In genomic region chr4:148395198-148395597, GRCm38 (mm10) we compare ENCODE assay signal across 17 mouse cellular contexts. TPM values are rescaled to one million over a fixed set of nuclear protein-coding genes. Genes with fewer than 3 reads are reported as not detected.
A peak's percentile ranks its signal among the peaks of the same experiment; 100 is the strongest.
DNase-seq lines count a peak whose midpoint lies in the region; ATAC-seq lines count a peak whose summit lies in the region.
"Had no signal": no experiment of that assay in that cellular context is flagged by ENCODE, and none has a peak within 500 bp of the region (broad histone marks: within the 10 kb centered on the region; RNA-seq: fewer than 3 reads in every experiment).

No protein-coding gene starts in this region.

- no peak overlapping the region for H3K4me2 ChIP-seq in hindbrain, embryonic 13.5 days
- no peak overlapping the region for H3K4me2 ChIP-seq in hindbrain, embryonic 14.5 days (replicated peaks)
- no peak overlapping the region for H3K4me2 ChIP-seq in neural tube, embryonic 13.5 days
- H3K4me2 ChIP-seq: embryonic facial prominence, embryonic 12.5 days; heart, embryonic 13.5 days had no signal

- H3K9me3 ChIP-seq in hindbrain, embryonic 13.5 days, result no peaks in the 10 kb centered on the region
- no peaks in the 10 kb centered on the region for H3K9me3 ChIP-seq in hindbrain, embryonic 14.5 days (ENCODE audit: control insufficient read depth, low read length)
- no peaks in the 10 kb centered on the region for H3K9me3 ChIP-seq in neural tube, embryonic 13.5 days
- H3K9me3 ChIP-seq: embryonic facial prominence, embryonic 12.5 days; heart, embryonic 13.5 days had no signal

- H3K4me3 ChIP-seq in hindbrain, embryonic 13.5 days, result no peak overlapping the region
- no peak overlapping the region for H3K4me3 ChIP-seq in hindbrain, embryonic 14.5 days (replicated peaks; ENCODE audit: low read length)
- H3K4me3 ChIP-seq in neural tube, embryonic 13.5 days, result no peak overlapping the region
- H3K4me3 ChIP-seq: embryonic facial prominence, embryonic 12.5 days; heart, embryonic 13.5 days had no signal

- DNase-seq in embryo, embryonic 10 days (ENCODE audit: low spot score), result peak; percentile 46
- no peak for DNase-seq in embryo, embryonic 10.5 days (ENCODE audit: low spot score)
- DNase-seq in hindbrain, embryonic 14.5 days (ENCODE audit: low spot score), result no peak
- DNase-seq in neural tube, embryonic 10.5 days (ENCODE audit: extremely low spot score, low spot score), result no peak
- DNase-seq in gastrocnemius, adult 18-20 months (ENCODE audit: low spot score), result no peak
- DNase-seq: adrenal gland, postnatal 10 days; gastrocnemius, postnatal 36 days; heart, adult 11 months; heart, postnatal 36 days; kidney, adult 11 months had no signal

- no peak for ATAC-seq in hindbrain, embryonic 13.5 days (ENCODE audit: low FRiP score)
- ATAC-seq in hindbrain, embryonic 14.5 days (ENCODE audit: low FRiP score), result no peak
- ATAC-seq in neural tube, embryonic 13.5 days (ENCODE audit: low read depth), result no peak
- no peak for ATAC-seq in erythroid progenitor cell, adult 5-6 weeks (replicated peaks; ENCODE audit: low FRiP score, poor library complexity, severe bottlenecking)
- ATAC-seq: forebrain, embryonic 14.5 days; hindbrain, embryonic 16.5 days had no signal

- 55% methylated on average over 7 of the region's 7 CpGs for WGBS in hindbrain, embryonic 13.5 days
- WGBS in hindbrain, embryonic 14.5 days, result 58% methylated on average over 7 of the region's 7 CpGs
- 48% methylated on average over 7 of the region's 7 CpGs for WGBS in neural tube, embryonic 13.5 days

- no peaks in the 10 kb centered on the region for H3K27me3 ChIP-seq in hindbrain, embryonic 13.5 days
- no peaks in the 10 kb centered on the region for H3K27me3 ChIP-seq in hindbrain, embryonic 14.5 days (ENCODE audit: control insufficient read depth, insufficient read depth, low read length)
- no peaks in the 10 kb centered on the region for H3K27me3 ChIP-seq in neural tube, embryonic 13.5 days

- H3K36me3 ChIP-seq in hindbrain, embryonic 13.5 days, result no peaks in the 10 kb centered on the region
- no peaks in the 10 kb centered on the region for H3K36me3 ChIP-seq in hindbrain, embryonic 14.5 days (replicated peaks; ENCODE audit: control insufficient read depth, insufficient read depth)
- H3K36me3 ChIP-seq in neural tube, embryonic 13.5 days, result no peaks in the 10 kb centered on the region
- H3K36me3 ChIP-seq: embryonic facial prominence, embryonic 12.5 days; heart, embryonic 13.5 days had no signal

- H3K4me1 ChIP-seq in hindbrain, embryonic 13.5 days (replicated peaks), result peaks cover 69% of the 10 kb centered on the region
- peaks cover 30% of the 10 kb centered on the region for H3K4me1 ChIP-seq in hindbrain, embryonic 14.5 days (replicated peaks; ENCODE audit: control insufficient read depth, insufficient read depth, low read length)
- peaks cover 90% of the 10 kb centered on the region for H3K4me1 ChIP-seq in neural tube, embryonic 13.5 days (replicated peaks)
- H3K4me1 ChIP-seq: embryonic facial prominence, embryonic 12.5 days; heart, embryonic 13.5 days had no signal

- peak overlapping the region; percentile 23; the same call in 1 of the 2 replicates for H3K27ac ChIP-seq in hindbrain, embryonic 13.5 days
- no peak overlapping the region for H3K27ac ChIP-seq in hindbrain, embryonic 14.5 days
- H3K27ac ChIP-seq in neural tube, embryonic 13.5 days (replicated peaks), result 0 out of 2 replicates have a peak overlapping the region, but pooled peaks have one; percentile 0
- H3K27ac ChIP-seq: embryonic facial prominence, embryonic 12.5 days; heart, embryonic 13.5 days had no signal

- no peak overlapping the region for H3K9ac ChIP-seq in hindbrain, embryonic 13.5 days
- no peak overlapping the region for H3K9ac ChIP-seq in hindbrain, embryonic 14.5 days
- H3K9ac ChIP-seq in neural tube, embryonic 13.5 days, result no peak overlapping the region
- H3K9ac ChIP-seq: embryonic facial prominence, embryonic 12.5 days; heart, embryonic 13.5 days had no signal

RNA-seq across cellular contexts. Expression of gene Ubiad1, which starts 49.4 kb away (rescaled TPM):
- polyA plus RNA-seq in hindbrain, embryonic 13.5 days (2015; fragmentation: Nextera tagmentation; extraction: Ambion mirVana), result 17.7 and 19.1 TPM in 2 replicates
- polyA plus RNA-seq in hindbrain, embryonic 14.5 days (2014; fragmentation: Nextera tagmentation; extraction: Ambion mirVana), result 12.2 and 13.4 TPM in 2 replicates
- 15.0 and 19.0 TPM in 2 replicates for polyA plus RNA-seq in neural tube, embryonic 13.5 days (2015; fragmentation: Nextera tagmentation; extraction: Ambion mirVana)
- 1.8 and 4.6 TPM in 2 replicates for total RNA-seq in erythroid progenitor cell, adult 5-6 weeks (2015; ENCODE audit: low replicate concordance)
- 3.6 and 4.3 TPM in 2 replicates for total RNA-seq in erythroid progenitor cell, adult 5-6 weeks (2017; ENCODE audit: low replicate concordance)
- total RNA-seq in gastrocnemius, adult 18-20 months (2021), result 10 to 100 TPM; 10.3 to 15.6 TPM

RNA-seq across cellular contexts. Expression of gene Mtor, which starts 53.2 kb away (rescaled TPM):
- polyA plus RNA-seq in hindbrain, embryonic 13.5 days (2015; fragmentation: Nextera tagmentation; extraction: Ambion mirVana), result 23.0 and 23.7 TPM in 2 replicates
- polyA plus RNA-seq in hindbrain, embryonic 14.5 days (2014; fragmentation: Nextera tagmentation; extraction: Ambion mirVana), result 30.2 and 36.1 TPM in 2 replicates
- polyA plus RNA-seq in neural tube, embryonic 13.5 days (2015; fragmentation: Nextera tagmentation; extraction: Ambion mirVana), result 21.4 and 23.0 TPM in 2 replicates
- total RNA-seq in erythroid progenitor cell, adult 5-6 weeks (2015; ENCODE audit: low replicate concordance), result 19.8 and 34.4 TPM in 2 replicates
- 22.0 and 24.4 TPM in 2 replicates for total RNA-seq in erythroid progenitor cell, adult 5-6 weeks (2017; ENCODE audit: low replicate concordance)
- total RNA-seq in gastrocnemius, adult 18-20 months (2021), result 10 to 100 TPM; 30.6 to 36.6 TPM
